Mouse (Mus musculus) ES-E14 (cell line): ENCODE measurements around the gene Slc39a13.

ENCODE experiments used
- CHD2 ChIP-seq: IDR thresholded peaks from 2 replicates; pipeline ENCODE4 v1.6.1; 2014; ENCODE audit warnings: mild to moderate bottlenecking, low read depth, low read length, inconsistent platforms
- MAFK ChIP-seq: IDR thresholded peaks from 2 replicates; pipeline ENCODE4 v1.6.1; 2014; ENCODE audit warnings: mild to moderate bottlenecking, low read depth, low read length, inconsistent platforms; ENCODE audit not compliant: insufficient read depth
- ZC3H11A ChIP-seq: IDR thresholded peaks from 2 replicates; pipeline ENCODE4 v1.6.1; 2012; ENCODE audit warnings: low read depth, mild to moderate bottlenecking, inconsistent platforms, low read length, borderline replicate concordance

DNA sequence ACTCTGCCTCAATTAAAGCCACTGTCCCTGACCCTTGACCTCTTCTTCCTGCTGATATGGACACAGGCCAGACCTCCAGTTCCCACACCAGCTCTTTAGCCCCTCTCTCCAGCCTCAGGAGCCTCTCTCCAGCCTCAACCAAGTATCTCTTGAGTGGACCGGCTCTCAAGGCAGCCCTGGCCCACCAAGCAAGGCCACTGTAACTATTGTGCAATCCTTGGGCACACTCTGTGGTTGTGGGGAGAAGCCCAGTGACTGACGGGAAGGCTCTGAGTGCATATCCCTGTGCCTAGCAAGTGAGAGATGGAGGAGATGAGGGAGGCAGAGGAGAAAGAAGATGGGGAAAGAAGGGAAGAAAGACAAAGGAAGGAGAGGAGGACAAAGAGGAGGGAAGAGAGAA is 27.9 kb upstream of the Slc39a13 start:
- TF ChIP-seq CHD2, result no peak
- TF ChIP-seq ZC3H11A, result no peak
- no peak for TF ChIP-seq MAFK
